ENCODE assay signal across 8 mouse cellular contexts in genomic region chr16:92695981-92696380, GRCm38 (mm10).
DNase-seq lines count a peak whose midpoint lies in the region; ATAC-seq lines count a peak whose summit lies in the region.

No protein-coding gene starts in this region.

- H3K27me3 ChIP-seq in lung, embryonic 16.5 days (ENCODE audit: control insufficient read depth, insufficient read depth, low read depth, low read length): peaks cover 24% of the 10 kb centered on the region; the same call in 1 of the 2 replicates
- peaks cover 74% of the 10 kb centered on the region for H3K27me3 ChIP-seq in intestine, embryonic 14.5 days (replicated peaks; ENCODE audit: control insufficient read depth, insufficient read depth, low read length)
- peaks cover 64% of the 10 kb centered on the region for H3K27me3 ChIP-seq in neural tube, embryonic 14.5 days (ENCODE audit: control insufficient read depth, insufficient read depth, low read length)

- peak overlapping the region; percentile 73 for H3K9ac ChIP-seq in lung, embryonic 16.5 days (ENCODE audit: low read length)
- H3K9ac ChIP-seq in intestine, embryonic 14.5 days (ENCODE audit: low read length): no peak overlapping the region
- H3K9ac ChIP-seq in neural tube, embryonic 14.5 days (replicated peaks; ENCODE audit: low read depth, low read length): no peak overlapping the region

- peak overlapping the region; percentile 61 for H3K4me3 ChIP-seq in lung, embryonic 16.5 days (ENCODE audit: low read length)
- H3K4me3 ChIP-seq in intestine, embryonic 14.5 days (ENCODE audit: low read depth, low read length): peak overlapping the region; percentile 26
- H3K4me3 ChIP-seq in neural tube, embryonic 14.5 days (ENCODE audit: low read depth, low read length): peak overlapping the region; percentile 12; the same call in 1 of the 2 replicates

- no peaks in the 10 kb centered on the region for H3K36me3 ChIP-seq in lung, embryonic 16.5 days (ENCODE audit: control insufficient read depth, insufficient read depth, low read length)
- no peaks in the 10 kb centered on the region for H3K36me3 ChIP-seq in intestine, embryonic 14.5 days (ENCODE audit: control insufficient read depth, insufficient read depth, low read length)
- H3K36me3 ChIP-seq in neural tube, embryonic 14.5 days (ENCODE audit: control insufficient read depth, insufficient read depth, low read length): no peaks in the 10 kb centered on the region

- H3K4me2 ChIP-seq in lung, embryonic 16.5 days (ENCODE audit: low read depth, low read length): peak overlapping the region; percentile 57
- H3K4me2 ChIP-seq in intestine, embryonic 14.5 days (ENCODE audit: low read length): peak overlapping the region; percentile 35
- no peak overlapping the region for H3K4me2 ChIP-seq in neural tube, embryonic 14.5 days (ENCODE audit: low read depth, low read length)

- no peak overlapping the region for H3K27ac ChIP-seq in lung, embryonic 16.5 days (ENCODE audit: low read length)
- no peak overlapping the region for H3K27ac ChIP-seq in intestine, embryonic 14.5 days (ENCODE audit: low read depth)
- H3K27ac ChIP-seq in neural tube, embryonic 14.5 days (ENCODE audit: low read depth, low read length): no peak overlapping the region

- peak; percentile 56 for DNase-seq in embryo, embryonic 10.5 days (ENCODE audit: low spot score)
- DNase-seq in embryo, embryonic 11 days: no peak
- no peak for DNase-seq in lung, postnatal 4 days
- no peak for DNase-seq in intestine, embryonic 14.5 days (ENCODE audit: low spot score)
- DNase-seq in right cerebral cortex, adult 2 months (ENCODE audit: low spot score in 2 of 2): no peak
- no peak for DNase-seq in spleen, postnatal 10 days (ENCODE audit: low spot score in 2 of 2)

- WGBS in lung, embryonic 16.5 days: 4% methylated on average over 12 of the region's 12 CpGs
- WGBS in intestine, embryonic 14.5 days: 9% methylated on average over 12 of the region's 12 CpGs
- WGBS in neural tube, embryonic 14.5 days: 8% methylated on average over 12 of the region's 12 CpGs

- no peak for ATAC-seq in lung, embryonic 16.5 days (ENCODE audit: low read depth)
- ATAC-seq in intestine, embryonic 14.5 days (replicated peaks; ENCODE audit: low FRiP score, low TSS enrichment, low read depth): no peak
- ATAC-seq in neural tube, embryonic 14.5 days (ENCODE audit: low read depth): no peak

- no peaks in the 10 kb centered on the region for H3K9me3 ChIP-seq in lung, embryonic 16.5 days (ENCODE audit: control insufficient read depth, low read length)
- H3K9me3 ChIP-seq in intestine, embryonic 14.5 days (ENCODE audit: control insufficient read depth, low read length): no peaks in the 10 kb centered on the region
- no peaks in the 10 kb centered on the region for H3K9me3 ChIP-seq in neural tube, embryonic 14.5 days (ENCODE audit: control insufficient read depth, low read length)

- H3K4me1 ChIP-seq in lung, embryonic 16.5 days (replicated peaks; ENCODE audit: control insufficient read depth, insufficient read depth, low read length): peaks cover 27% of the 10 kb centered on the region
- H3K4me1 ChIP-seq in intestine, embryonic 14.5 days (replicated peaks; ENCODE audit: control insufficient read depth, insufficient read depth, low read length): peaks cover 21% of the 10 kb centered on the region; the same call in 1 of the 2 replicates
- H3K4me1 ChIP-seq in neural tube, embryonic 14.5 days (ENCODE audit: control insufficient read depth, insufficient read depth, low read length): peaks cover 28% of the 10 kb centered on the region
